Mouse (Mus musculus) c-Kit-negative CD71-positive TER-119-positive erythroid progenitor cells, embryonic 14.5 days (primary cell): ENCODE data around the gene Hba-x.

Experiments
- DNase-seq: peaks from one replicate; pipeline ENCODE4 v3.0.0-alpha.2; 2013; ENCODE audit warnings: low read depth, low spot score

The Hba-x gene

GRCm38 (mm10) chr11:32276347-32276746, at the start of gene Hba-x:
Gene Hba-x, plus strand, starts transcription at chr11:32276400.
- DNase-seq = no peak

GRCm38 (mm10) chr11:32227041-32227440, 49.2 kb upstream of the Hba-x start:
- DNase-seq = no peak

- DNase-seq = no peak
These were observed 48.6 kb upstream of the Hba-x start for GRCm38 (mm10) chr11:32227555-32227954.

GRCm38 (mm10) chr11:32228292-32228845, 47.8 kb upstream of the Hba-x start:
- DNase-seq = no peak

DNA sequence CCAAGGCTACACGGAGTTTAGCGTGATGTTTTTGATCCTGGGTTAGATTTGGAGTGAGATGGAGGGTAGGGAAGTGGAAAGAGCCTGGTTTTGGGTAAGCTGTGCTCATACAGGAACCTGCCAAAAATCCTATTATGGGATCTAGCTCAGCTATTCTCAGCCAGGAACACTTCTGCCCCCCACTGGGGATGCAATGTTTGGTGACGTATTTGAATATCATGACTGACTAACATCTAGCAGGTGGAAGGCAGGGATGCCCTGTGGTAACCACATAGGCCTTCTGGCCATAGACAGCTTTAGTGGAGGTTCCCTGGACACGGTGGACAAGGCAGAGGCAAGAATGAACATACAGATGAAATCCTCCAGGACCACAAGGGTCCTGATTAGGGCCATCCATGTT, 46.0 kb upstream of the Hba-x start:
- no peak for DNase-seq

GRCm38 (mm10) chr11:32231125-32231524, 45.1 kb upstream of the Hba-x start:
- no peak for DNase-seq

DNA sequence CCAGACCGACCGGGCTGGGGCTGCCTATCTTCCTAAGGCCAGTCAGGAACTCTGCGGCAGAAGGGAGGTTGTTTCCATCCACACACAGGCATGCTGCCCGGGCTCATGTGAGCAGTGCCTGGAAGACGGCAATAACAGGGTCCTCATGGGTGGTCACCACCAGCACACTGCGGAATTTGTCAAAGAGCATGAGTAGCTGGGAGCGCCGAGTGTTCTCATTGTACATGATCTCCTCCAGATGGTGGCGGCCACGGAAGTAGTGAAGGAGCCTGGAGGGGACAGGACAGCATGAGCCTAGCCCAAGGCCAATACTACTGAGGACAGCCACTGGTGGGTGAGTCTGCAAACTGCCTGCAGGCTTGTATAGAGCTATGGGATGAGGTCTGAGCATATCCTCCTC, 43.4 kb upstream of the Hba-x start:
- DNase-seq = no peak

DNA sequence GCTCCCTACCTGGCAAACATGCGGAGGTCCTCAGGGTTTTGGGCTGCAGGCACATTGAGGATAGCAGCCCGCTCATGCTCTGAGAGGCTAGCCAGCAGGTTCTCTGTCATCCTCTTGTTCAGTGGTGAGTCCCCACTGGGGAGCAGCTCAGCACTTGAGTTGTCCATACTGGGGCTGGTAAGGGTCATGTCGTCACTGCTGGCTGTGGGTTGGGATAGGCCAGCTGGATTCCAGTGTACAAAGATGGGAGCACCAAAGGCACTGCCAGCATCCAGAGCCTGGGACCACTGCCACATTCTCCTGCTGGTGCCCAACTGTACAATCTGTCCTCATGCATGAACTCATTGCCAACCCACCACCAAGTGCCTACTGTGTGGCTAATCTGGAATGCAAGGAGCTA, 42.3 kb upstream of the Hba-x start:
- no peak for DNase-seq

DNA sequence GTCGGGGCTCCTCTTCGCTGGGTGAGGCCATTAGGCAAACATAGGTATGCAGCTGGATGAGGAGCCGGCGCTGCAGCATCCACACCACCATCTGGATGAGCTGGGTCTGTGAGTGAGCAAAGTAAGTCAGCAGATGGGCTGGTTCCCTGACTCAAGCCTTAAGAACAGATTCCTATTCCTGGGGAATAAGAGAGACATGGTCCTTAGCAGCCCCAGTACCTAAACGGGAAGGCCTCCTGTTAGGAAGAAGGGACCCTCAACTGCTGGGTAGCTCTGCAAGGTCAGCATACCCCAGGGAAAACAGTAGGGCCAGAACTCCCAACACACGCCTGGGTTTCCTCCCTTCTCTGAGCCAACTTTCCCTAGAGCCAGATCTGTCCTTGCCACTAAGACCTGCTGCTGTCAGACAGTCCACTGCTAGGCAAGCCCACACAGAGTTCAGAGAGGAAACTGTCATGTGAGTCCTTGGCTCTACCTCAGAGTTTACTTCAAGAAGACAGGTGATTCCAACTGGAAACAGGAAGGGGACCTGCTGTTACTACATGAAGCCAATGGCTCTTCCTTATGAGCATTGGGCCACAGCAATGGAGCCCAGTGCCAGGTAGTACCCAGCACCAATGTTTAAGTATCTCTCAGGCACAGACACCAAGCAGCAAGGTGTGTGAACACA, 41.2 kb upstream of the Hba-x start:
- no peak for DNase-seq

GRCm38 (mm10) chr11:32235646-32236045, 40.6 kb upstream of the Hba-x start:
- no peak for DNase-seq

GRCm38 (mm10) chr11:32236132-32236531, 40.1 kb upstream of the Hba-x start:
- DNase-seq = no peak

GRCm38 (mm10) chr11:32236712-32237410, 39.3 kb upstream of the Hba-x start:
- no peak for DNase-seq

DNA sequence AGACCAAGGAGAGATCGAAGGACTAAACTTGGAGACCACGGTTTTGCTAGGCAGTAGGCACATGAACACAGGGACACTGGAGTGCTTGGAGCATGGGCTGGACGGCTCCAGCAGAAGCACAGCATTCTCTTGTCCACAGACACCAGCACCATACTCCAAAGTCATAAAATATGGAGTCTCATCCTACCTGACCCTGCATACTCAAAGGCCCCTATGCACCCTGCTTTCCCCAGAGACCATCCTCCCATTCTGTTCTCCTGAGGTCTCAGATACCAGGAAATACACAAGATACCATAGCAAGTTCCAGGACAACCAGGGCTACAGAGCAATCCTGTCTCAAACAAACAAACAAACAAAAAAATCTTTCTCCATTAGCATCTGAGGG, 38.8 kb upstream of the Hba-x start:
- DNase-seq = no peak

DNA sequence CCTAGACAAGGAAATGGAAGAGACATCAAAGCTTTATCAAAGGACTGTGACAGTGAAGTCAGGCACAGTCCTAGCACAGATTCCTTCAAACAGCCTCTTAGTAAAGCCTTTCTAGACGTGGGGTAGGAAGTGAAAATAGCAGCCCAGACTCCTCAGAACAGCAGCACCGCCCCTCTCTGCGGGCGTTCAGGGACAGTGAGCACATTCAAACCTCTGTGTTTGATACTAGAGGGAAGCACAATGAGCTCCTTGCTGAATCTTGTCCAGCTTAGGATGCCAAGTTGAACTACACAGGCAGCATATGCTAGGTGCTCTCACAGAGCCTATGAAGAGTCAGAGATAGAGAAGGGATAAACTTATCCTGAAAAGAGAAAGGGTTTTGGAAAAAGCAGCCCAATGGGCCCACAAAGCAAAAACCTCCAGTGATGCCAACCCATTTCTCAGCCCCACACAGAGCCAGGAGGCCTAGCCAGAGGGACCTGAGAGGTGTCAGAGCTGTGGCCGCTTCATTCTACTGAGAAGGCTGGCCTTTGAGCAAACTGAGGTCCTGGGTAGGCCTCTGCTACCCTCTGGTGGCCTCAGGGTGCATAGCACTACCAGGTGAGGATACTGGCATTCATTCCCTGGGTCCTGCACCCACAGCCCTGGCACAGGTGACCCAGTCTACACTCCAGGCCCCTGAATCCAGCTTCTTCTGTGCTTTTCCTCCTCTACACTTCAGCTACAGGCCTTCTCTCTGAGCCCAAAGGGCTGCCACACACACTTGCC, 37.9 kb upstream of the Hba-x start:
- peak; percentile 80 for DNase-seq

- no peak for DNase-seq
These were observed 34.8 kb upstream of the Hba-x start for GRCm38 (mm10) chr11:32241391-32241790.

DNA sequence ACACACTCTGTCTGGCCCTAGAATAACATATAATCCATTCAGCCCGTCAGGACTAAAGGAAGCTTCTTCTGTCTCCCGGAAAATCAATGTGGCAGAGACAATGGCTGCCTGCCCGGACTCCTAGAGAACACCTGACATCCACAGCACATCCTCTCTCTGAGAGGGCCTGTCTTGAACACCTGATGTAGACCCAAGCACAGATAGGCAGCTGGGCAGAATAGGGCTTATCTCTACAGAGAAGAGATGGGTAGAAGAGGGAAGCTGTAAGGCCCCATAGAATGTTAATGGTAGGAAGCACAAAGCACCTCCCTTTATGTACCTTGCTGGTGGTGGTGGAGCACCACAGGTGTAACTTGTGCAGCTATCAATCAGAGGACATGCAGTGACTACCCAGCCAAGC, 34.0 kb upstream of the Hba-x start:
- DNase-seq = no peak

DNA sequence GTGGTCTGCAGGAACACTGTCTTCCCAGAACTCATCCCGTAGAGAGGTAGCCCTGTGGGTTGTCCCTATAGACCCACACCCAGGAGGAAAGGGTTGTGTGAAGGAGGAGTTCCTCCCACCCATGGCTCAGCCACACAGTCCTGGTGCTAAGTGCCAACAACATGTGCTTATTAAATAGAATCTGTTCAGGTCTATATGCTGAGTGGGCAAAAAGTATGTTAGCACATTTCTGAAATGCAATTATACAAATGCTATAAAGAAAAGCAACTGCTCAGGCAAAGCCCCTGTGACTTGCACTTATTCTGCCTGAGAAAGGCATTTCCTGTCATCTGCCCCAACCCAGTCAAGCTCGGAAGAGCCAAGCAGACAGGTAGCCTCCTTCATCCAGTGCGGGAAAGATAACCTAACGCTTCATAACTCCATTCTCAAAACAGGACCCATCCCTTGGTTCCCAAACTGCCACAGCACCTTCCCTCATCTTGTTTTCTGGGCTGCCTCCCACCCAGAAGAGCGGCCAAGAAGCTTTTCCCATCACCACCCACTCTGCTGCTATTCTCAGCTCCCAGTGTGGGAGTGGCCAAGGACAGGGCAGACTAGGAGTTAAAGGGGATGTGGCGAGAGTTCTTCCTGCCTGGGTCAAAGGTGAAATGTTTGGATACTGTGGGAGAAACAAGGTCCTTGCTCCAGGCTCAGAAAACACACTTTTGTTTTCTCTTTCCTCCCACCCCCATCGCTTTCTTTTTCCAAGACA, 32.8 kb upstream of the Hba-x start:
- DNase-seq = no peak

- no peak for DNase-seq
These were observed 32.1 kb upstream of the Hba-x start for GRCm38 (mm10) chr11:32244064-32244463.

DNA sequence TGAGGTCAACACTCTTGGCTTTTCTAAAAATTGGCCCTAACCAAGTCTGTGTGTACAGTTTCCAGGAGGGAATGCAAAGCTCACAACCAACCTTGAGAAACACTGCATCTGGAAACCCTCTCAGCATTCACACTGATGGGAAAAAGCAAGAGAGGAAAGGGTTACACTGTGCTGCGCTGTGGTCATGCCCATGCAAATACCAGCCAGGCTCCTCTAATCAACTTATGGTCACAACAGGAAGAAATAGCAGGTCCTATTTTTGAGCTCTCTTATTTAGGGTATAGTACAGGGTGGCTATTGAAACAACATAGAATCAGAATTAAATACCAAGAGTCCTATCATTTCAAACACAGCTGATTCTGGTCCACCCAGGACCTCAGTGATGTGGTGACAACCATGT, 31.6 kb upstream of the Hba-x start:
- DNase-seq = no peak

GRCm38 (mm10) chr11:32245614-32246013, 30.6 kb upstream of the Hba-x start:
- peak; percentile 89 for DNase-seq

GRCm38 (mm10) chr11:32247068-32247467, 29.1 kb upstream of the Hba-x start:
- DNase-seq = no peak

DNA sequence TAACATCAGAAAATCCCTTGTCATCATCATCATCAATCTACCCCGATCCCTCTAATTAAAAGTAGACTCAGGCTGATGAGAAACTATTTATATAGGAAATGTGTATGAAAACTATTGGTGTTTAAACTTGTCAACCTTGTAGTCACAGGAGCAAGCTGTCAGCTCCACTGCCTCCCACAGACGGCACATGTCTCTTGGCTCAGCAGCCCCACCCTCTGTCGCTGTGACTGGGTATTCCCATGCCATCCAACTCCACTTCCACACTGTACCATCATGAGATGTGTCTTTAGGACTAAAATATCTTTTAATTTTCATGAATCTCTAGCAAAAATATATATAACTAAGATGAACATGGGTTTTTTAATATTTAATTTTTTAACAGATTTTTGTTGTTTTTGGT, 27.9 kb upstream of the Hba-x start:
- DNase-seq = no peak
